Mouse (Mus musculus) small intestine, adult 2 months (tissue): Measurements from ENCODE around the gene Fli1.

Source experiments
- CTCF ChIP-seq: fragments of 200-500 bp; IDR thresholded peaks from 2 replicates; pipeline ENCODE4 v1.5.1; 2012; ENCODE audit warnings: low read depth, mild to moderate bottlenecking, control low read depth, inconsistent platforms, low read length, moderate library complexity, mixed read lengths; ENCODE audit not compliant: insufficient replicate concordance, insufficient read length; ENCODE audit errors: extremely low read depth
- POLR2A ChIP-seq: fragments of 200-500 bp; IDR thresholded peaks from 2 replicates; pipeline ENCODE4 v1.6.1; 2012; ENCODE audit warnings: low read depth, mild to moderate bottlenecking, control low read depth, inconsistent platforms, low read length, moderate library complexity

DNA sequence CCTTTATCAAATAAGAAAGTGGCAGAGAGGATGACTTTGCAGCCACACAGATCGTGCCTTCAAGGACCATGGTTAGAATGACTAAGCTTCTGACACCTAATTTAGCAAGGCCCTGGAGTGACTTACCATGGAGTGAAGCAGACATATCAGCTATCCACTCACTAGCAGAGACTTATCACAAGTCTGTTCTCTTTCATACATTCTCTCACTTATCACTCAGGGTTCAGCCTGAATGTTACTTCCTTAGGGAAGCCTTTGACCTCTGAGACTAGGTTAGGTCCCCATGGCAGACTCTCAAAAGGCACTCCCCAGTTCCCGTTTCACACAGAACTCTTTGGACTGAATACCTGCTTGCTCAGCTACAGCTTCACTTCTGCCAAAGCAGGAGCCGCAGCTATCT lies 21.3 kb downstream of the Fli1 start:
- TF ChIP-seq CTCF (no peak), POLR2A (no peak)
